Mouse (Mus musculus) ES-Bruce4 (cell line): ENCODE measurements around the gene Olfr1443.

ENCODE experiments used
- CTCF ChIP-seq: IDR thresholded peaks from one replicate; pipeline ENCODE4 v1.8.1; 2011; ENCODE audit warnings: low read depth, low read length
- POLR2A ChIP-seq: IDR thresholded peaks from one replicate; pipeline ENCODE4 v1.8.1; 2011; ENCODE audit warnings: low read length; ENCODE audit not compliant: insufficient read depth

DNA sequence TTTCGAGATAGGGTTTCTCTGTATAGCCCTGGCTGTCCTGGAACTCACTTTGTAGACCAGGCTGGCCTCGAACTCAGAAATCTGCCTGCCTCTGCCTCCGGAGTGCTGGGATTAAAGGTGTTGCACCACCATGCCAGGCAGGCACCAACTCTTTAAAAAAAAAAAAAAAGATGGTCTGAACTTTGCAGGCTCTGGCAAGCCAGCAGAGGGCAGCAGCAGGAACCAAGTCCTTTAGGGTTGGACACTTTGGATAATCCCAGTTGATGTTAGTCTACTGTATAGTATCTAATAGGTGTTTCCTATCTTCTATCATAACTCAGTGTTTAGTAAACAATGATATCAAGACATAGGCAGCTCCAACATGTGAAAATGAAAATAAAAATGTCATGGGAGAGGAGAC is 44.4 kb downstream of the Olfr1443 start:
- peak; percentile 53 for TF ChIP-seq CTCF
- TF ChIP-seq POLR2A = no peak
